Mouse (Mus musculus): ENCODE measurements at regions not wholly inside any gene's neighbourhood (a gene's known extent, or its start where the extent isn't known, plus 50 kb on each side); places are given as distances from the start of the nearest gene placed in this dataset.
A peak's percentile ranks its signal among the peaks of the same experiment; 100 is the strongest.
"Not testable (repeated sequence)": the region's sequence is repeated elsewhere in the genome, so short reads cannot be mapped to it uniquely, and the experiment has no call there.

DNA sequence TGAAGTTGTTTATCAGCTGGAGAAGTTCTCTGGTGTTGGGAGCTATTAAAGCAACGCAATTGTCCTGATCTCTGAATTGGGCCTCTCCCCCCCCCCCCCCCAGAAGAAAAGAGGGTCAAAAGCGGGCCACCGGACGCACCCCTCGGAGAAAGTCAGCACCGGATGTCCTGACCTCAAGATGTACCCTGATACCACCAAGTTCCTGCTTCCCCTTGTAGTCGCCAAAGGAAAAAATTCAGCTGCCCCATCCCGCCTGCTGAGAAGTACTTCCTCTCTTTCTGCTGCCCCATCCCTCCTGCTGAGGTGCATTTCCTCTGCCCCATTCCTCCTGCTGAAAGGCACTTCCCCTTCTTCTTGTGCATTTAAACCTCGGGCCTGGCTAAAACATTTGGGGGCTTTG lies 1191.1 kb upstream of the 1700008P02Rik start:
- not testable (repeated sequence) for DNase-seq (ENCODE audit: low spot score)

DNA sequence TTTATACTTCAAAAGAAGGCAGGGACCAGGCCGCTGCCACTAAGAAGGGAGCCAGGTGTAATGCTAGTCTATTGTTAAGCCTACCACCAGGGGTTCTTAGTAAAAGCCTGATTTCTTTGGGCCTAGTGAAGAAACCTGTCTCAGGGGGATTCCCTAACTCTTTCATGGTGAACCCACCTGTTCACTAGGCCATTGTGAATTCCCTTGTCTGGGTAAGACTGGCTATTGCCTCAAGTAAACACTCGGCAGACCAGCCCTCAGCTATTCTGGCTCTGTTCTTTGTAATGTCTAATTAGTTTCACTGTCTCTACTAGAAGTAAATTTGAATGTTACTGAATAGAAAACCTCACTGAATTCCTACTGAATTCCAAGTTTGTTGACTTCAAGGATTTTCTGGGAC lies 1184.9 kb upstream of the 1700008P02Rik start:
- not testable (repeated sequence) for DNase-seq (ENCODE audit: low spot score)

GRCm38 (mm10) chr3:7804209-7804608 lies 1184.0 kb upstream of the 1700008P02Rik start:
- DNase-seq (ENCODE audit: low spot score): no peak

DNA sequence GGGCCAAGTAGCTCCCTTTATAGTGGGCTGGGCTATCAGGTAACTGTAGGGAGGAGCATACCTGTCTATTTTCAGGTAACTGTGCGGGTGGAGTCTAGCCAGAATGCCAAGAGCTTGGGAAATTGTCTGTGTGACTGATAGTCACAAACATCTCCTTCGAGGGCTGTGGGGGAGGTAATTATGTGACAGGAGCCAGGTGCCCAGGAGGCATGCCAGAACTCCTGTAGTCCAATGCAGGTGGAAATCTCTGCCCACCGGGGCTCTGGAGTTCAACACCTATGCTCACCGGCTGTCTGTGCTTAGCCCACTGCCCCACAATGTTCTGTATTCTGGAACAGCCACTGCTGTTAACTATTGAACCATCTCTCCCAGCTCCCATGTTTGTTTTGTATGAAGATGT lies 1179.2 kb upstream of the 1700008P02Rik start:
- no peak for DNase-seq (ENCODE audit: low spot score)

- DNase-seq (ENCODE audit: low spot score): no peak
Measured at GRCm38 (mm10) chr3:7787665-7788064, 1167.4 kb upstream of the 1700008P02Rik start.

- no peak for DNase-seq (ENCODE audit: low spot score)
Measured at GRCm38 (mm10) chr3:7785096-7785495, 1164.9 kb upstream of the 1700008P02Rik start.

DNA sequence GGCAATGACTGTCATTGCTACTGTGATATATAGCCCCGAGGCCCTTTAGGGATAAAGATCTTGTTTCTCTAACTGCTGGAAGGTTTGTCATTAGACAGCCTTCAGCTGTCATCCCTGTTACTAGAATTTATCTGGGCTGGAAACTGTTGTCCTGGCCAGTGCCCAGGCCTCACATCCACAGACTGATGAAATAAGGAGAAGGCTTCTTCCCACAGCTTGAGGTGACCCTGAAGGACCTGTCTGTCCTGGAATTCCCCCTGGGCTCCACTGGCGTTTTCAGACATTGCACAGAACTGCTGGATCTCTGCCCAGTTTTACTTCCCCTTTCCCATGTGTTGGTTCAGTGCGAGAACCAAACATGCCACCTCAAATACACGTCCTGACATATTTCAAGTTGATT lies 1135.2 kb upstream of the 1700008P02Rik start:
- no peak for DNase-seq (ENCODE audit: low spot score)

- no peak for DNase-seq (ENCODE audit: low spot score)
Measured at GRCm38 (mm10) chr3:7713741-7714140, 1093.5 kb upstream of the 1700008P02Rik start.

DNA sequence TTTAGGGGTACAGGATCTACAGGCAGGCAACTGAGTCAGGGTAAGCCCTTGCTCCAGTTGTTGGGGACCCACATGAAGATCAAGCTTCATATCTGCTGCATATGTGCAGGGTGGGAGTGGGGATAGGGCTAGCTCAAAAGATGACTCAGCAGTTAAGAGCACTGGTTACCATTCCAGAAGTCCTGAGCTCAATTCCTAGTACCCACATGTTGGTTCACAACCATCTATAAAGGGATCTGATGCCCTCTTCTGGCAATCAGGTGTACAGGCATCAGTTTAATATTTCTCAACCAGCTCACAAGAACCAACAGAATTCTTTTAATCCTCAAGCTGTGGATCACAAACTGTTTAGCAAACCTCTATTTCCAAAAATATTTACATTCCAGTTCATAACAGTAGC lies 1092.9 kb upstream of the 1700008P02Rik start:
- DNase-seq (ENCODE audit: low spot score): no peak

DNA sequence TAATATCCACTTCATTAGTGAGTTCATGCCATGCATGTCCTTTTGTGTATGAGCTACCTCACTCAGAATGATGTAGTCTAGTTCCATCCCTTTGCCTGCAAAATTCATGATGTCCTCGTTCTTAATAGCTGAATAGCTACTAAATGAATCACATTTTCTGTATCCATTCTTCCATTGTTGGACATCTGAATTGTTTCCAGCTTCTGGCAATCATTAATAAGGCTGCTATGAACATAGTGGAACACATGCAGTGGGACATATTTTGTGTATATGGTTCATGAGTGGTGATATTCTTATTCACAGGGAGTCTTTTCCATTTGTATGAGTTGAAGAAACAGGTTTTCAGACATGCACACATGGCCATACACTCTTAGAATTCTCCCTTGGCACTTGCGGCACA lies 1092.2 kb upstream of the 1700008P02Rik start:
- no peak for DNase-seq (ENCODE audit: low spot score)

GRCm38 (mm10) chr3:7708609-7709008 lies 1088.4 kb upstream of the 1700008P02Rik start:
- DNase-seq (ENCODE audit: low spot score): no peak

- no peak for DNase-seq (ENCODE audit: low spot score)
Measured at GRCm38 (mm10) chr3:7683536-7683935, 1063.3 kb upstream of the 1700008P02Rik start.

- not testable (repeated sequence) for DNase-seq (ENCODE audit: low spot score)
Measured at GRCm38 (mm10) chr3:7682816-7683215, 1062.6 kb upstream of the 1700008P02Rik start.

DNA sequence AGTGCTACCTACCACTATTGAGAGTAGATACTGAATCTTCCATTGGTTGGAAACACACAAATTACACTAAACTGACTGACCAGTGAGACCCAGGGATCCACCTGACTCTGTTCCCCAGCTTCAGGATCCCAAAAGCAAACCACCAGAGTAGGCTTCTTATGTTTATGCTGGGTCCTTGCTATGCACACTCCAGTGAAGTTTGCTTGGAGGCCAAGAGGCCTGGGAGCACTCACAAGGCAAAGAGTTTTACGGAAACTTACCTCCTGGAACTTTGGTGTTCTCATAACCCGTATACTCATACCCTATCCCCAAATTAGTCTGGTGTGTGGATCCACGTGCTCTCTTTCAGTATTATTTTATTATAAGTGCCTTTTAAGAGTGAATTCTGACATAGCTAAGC lies 1062.1 kb upstream of the 1700008P02Rik start:
- no peak for DNase-seq (ENCODE audit: low spot score)

DNA sequence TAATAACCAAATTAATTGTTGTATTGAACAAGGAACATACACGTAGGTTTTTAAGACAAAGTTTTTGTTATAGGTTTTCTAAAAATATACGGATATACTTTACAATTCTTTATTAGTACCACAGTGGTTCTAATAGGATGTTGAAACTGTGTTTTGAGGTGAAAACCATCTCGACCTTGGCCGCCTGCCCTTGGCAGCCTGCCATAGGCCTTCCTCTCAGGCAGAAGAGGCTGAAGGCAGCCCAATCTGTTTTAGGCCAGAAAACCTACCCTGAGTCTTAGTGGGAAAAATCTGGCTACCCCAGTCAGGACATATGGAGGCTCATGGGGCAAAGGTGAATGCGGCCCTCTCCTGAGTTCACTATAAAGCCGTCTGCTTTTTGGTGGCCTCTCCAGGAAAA lies 1049.7 kb upstream of the 1700008P02Rik start:
- no peak for DNase-seq (ENCODE audit: low spot score)

GRCm38 (mm10) chr3:7667851-7668250 lies 1047.6 kb upstream of the 1700008P02Rik start:
- DNase-seq (ENCODE audit: low spot score): not testable (repeated sequence)

DNA sequence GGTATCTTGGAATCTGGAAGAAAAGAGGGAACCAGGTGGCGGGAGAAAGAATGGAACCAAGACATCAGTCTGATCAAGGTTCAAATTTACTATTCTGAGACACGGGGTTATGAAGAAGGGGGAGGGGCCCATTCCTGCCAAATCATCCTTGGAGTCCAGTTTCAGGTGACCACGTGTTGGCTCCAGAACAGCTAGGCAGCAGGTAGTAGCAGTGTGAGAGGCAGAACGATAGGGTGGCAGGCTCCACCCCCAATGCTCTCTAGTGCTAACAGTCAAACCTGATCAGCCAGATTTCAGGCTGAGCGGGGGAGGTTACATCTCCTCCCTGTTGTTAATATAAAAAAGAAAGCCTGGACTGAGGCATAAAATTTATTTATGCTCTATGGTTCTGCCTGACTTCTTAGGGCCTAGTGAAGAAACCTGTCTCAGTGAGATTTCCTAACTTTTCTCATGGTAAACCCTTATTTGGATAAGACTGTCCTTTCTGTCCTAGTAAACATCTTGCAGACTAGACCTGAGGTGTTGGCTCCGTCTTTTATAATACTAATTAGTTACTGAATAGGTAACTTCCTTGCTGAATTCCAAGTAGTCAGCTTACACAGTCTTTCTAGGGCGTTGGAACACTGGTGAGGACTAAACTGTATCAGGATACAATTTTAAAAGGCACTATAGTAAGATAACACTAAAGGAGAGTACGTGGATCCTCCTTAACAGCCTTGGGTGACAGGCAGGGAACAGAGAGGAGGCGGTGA lies 1046.3 kb upstream of the 1700008P02Rik start:
- peak; percentile 6 for DNase-seq (ENCODE audit: low spot score)

Measured in urinary bladder, postnatal 25 days (tissue).